Mouse (Mus musculus) forelimb bud, embryonic 11.5 days (tissue): ENCODE results near the gene Tril.
A peak's percentile ranks its signal among the peaks of the same experiment; 100 is the strongest.

Experiments
- DNase-seq: peaks from one replicate; pipeline ENCODE4 v3.0.0-alpha.2; 2012; ENCODE audit warnings: low read depth, low spot score

Tril gene

GRCm38 (mm10) chr6:53820486-53820985 is at the start of gene Tril:
Tril (minus strand) TSS chr6:53820830.
- DNase-seq: peak; percentile 84

- DNase-seq: no peak
Observed at GRCm38 (mm10) chr6:53863011-53863410, 42.4 kb upstream of the Tril start.

GRCm38 (mm10) chr6:53859106-53859505 is 38.5 kb upstream of the Tril start:
- DNase-seq: no peak

- no peak for DNase-seq
Observed at GRCm38 (mm10) chr6:53857822-53858221, 37.2 kb upstream of the Tril start.

- DNase-seq: no peak
Observed at GRCm38 (mm10) chr6:53856775-53857174, 36.1 kb upstream of the Tril start.

- no peak for DNase-seq
Observed at GRCm38 (mm10) chr6:53854971-53855856, 34.6 kb upstream of the Tril start.

GRCm38 (mm10) chr6:53854226-53854625 is 33.6 kb upstream of the Tril start:
- DNase-seq: no peak

- DNase-seq: no peak
Observed at GRCm38 (mm10) chr6:53853546-53853945, 32.9 kb upstream of the Tril start.

- no peak for DNase-seq
Observed at GRCm38 (mm10) chr6:53844626-53845025, 24.0 kb upstream of the Tril start.

- DNase-seq: no peak
Observed at GRCm38 (mm10) chr6:53825213-53825612, 4.6 kb upstream of the Tril start.

- no peak for DNase-seq
Observed at GRCm38 (mm10) chr6:53821041-53821501, 441 bp upstream of the Tril start.

- DNase-seq: peak; percentile 59
Observed at GRCm38 (mm10) chr6:53819761-53820485, 707 bp downstream of the Tril start.

GRCm38 (mm10) chr6:53818732-53819661 is 1.6 kb downstream of the Tril start:
- DNase-seq: peak; percentile 64

GRCm38 (mm10) chr6:53818264-53818731 is 2.3 kb downstream of the Tril start:
- DNase-seq: peak; percentile 57

GRCm38 (mm10) chr6:53817763-53818174 is 2.9 kb downstream of the Tril start:
- no peak for DNase-seq

GRCm38 (mm10) chr6:53816661-53817060 is 4.0 kb downstream of the Tril start:
- DNase-seq: no peak

GRCm38 (mm10) chr6:53815691-53816090 is 4.9 kb downstream of the Tril start:
- DNase-seq: no peak

- DNase-seq: no peak
Observed at GRCm38 (mm10) chr6:53814214-53814613, 6.4 kb downstream of the Tril start.

GRCm38 (mm10) chr6:53812242-53812641 is 8.4 kb downstream of the Tril start:
- no peak for DNase-seq

- DNase-seq: no peak
Observed at GRCm38 (mm10) chr6:53808801-53809200, 11.8 kb downstream of the Tril start.

GRCm38 (mm10) chr6:53807185-53807584 is 13.4 kb downstream of the Tril start:
- DNase-seq: no peak
